Mouse (Mus musculus): Measurements from ENCODE around the gene Fzd5. TPM values are rescaled to one million over a fixed set of nuclear protein-coding genes. Genes with fewer than 3 reads are reported as not detected.

Gene Fzd5
- total RNA-seq, 2 experiments from 2014 or later = 29.5 to 29.7 TPM

- peak; percentile 96 to 98 for DNase-seq (ENCODE audit: low spot score in 2 of 2)
These were observed 47.1 kb downstream of the Fzd5 start, which contains the start of gene Ccnyl1 for GRCm38 (mm10) chr1:64690213-64691013. TSS of gene Ccnyl1 (plus strand) at chr1:64690455.

GRCm38 (mm10) chr1:64689561-64690212 lies 47.9 kb downstream of the Fzd5 start:
- DNase-seq (ENCODE audit: low spot score in 2 of 2) = no peak

GRCm38 (mm10) chr1:64688046-64688445 lies 49.5 kb downstream of the Fzd5 start:
- DNase-seq (ENCODE audit: low spot score in 2 of 2) = no peak

- DNase-seq (ENCODE audit: low spot score in 2 of 2) = no peak
These were observed 53.1 kb downstream of the Fzd5 start for GRCm38 (mm10) chr1:64684440-64684839.

- no peak for DNase-seq (ENCODE audit: low spot score in 2 of 2)
These were observed 54.5 kb downstream of the Fzd5 start for GRCm38 (mm10) chr1:64683039-64683438.

- no peak for DNase-seq (ENCODE audit: low spot score in 2 of 2)
These were observed 56.1 kb downstream of the Fzd5 start for GRCm38 (mm10) chr1:64681499-64681898.

Other genes starting within 250 kb of the Fzd5 start
- 10 to 100 TPM; 39.9 to 44.4 TPM for gene Creb1, start 205.1 kb downstream of the Fzd5 start, total RNA-seq (2021)
- gene Mettl21a, start 120.5 kb downstream of the Fzd5 start, total RNA-seq (2021) = 10 to 100 TPM; 14.8 to 16.3 TPM
- 10 to 100 TPM; 24.2 to 26.5 TPM for gene Ccnyl1, start 47.3 kb downstream of the Fzd5 start, total RNA-seq (2021)
- 10 to 100 TPM; 27.0 to 29.2 TPM for gene Plekhm3, start 219.1 kb upstream of the Fzd5 start, total RNA-seq (2021)